Mouse (Mus musculus): ENCODE data around the gene A630095N17Rik. TPM values are rescaled to one million over a fixed set of nuclear protein-coding genes. Genes with fewer than 3 reads are reported as not detected.
A peak's percentile ranks its signal among the peaks of the same experiment; 100 is the strongest.

The A630095N17Rik gene
- total RNA-seq, 1 experiment: not detected

DNA sequence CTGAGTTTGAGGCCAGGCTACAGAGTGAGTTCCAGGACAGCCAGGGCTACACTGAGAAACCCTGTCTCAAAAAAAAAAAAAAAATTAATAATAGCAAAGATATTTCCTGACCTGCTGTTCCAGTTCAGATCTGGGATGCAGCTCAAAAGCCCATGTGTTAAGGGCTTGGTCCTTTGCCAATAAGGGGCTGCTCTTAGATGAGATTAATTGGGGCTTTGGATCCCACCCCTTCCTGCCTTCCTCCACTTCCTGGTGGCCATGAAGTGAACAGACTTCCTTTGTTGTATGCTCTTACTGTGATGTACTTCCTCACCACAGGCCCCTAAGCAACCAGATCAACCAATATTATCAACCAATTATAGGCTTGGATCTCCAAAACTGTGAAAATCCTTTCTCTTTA is 44.8 kb downstream of the A630095N17Rik start:
- in situ Hi-C loops (cut with MboI; ENCODE audit: low sequenced_read_pairs in 2 of 2, unreplicated experiment in 2 of 2): no loop called here
- TF ChIP-seq ZC3H11A (IDR thresholded peaks at IDR 0.05; ENCODE audit: borderline replicate concordance, low read depth, low read length) (no peak), MAFK (IDR thresholded peaks at IDR 0.05; ENCODE audit: insufficient read depth, low read depth, low read length) (no peak), ZNF384 (IDR thresholded peaks at IDR 0.05; ENCODE audit: low read depth, low read length) (no peak), CHD2 (IDR thresholded peaks at IDR 0.05; ENCODE audit: low read depth, low read length) (no peak), HCFC1 (IDR thresholded peaks at IDR 0.05; ENCODE audit: borderline replicate concordance, insufficient read depth, low read length) (no peak)
- H3K36me3 ChIP-seq (ENCODE audit: control insufficient read depth, insufficient read depth, low read length, poor library complexity, severe bottlenecking): peaks cover 3% of the 10 kb centered on the region; the same call in 1 of the 2 replicates

GRCm38 (mm10) chr1:75185495-75185894 is 46.4 kb downstream of the A630095N17Rik start:
- H3K4me3 ChIP-seq (ENCODE audit: insufficient read depth in 1 of 2, low read depth in 1 of 2, low read length in 2 of 2, poor library complexity in 1 of 2, severe bottlenecking in 1 of 2): peak overlapping the region in 1 of 2 experiments; percentile 6; a peak in 2 of 4 replicates
- no peak for TF ChIP-seq CHD2 (IDR thresholded peaks at IDR 0.05; ENCODE audit: low read depth, low read length)
- TF ChIP-seq MAFK (IDR thresholded peaks at IDR 0.05; ENCODE audit: insufficient read depth, low read depth, low read length): no peak
- no peak for TF ChIP-seq HCFC1 (IDR thresholded peaks at IDR 0.05; ENCODE audit: borderline replicate concordance, insufficient read depth, low read length)
- no peak for TF ChIP-seq ZC3H11A (IDR thresholded peaks at IDR 0.05; ENCODE audit: borderline replicate concordance, low read depth, low read length)
- no peak for TF ChIP-seq ZNF384 (IDR thresholded peaks at IDR 0.05; ENCODE audit: low read depth, low read length)

More for the DNA sequence above, 44.8 kb downstream of the A630095N17Rik start:
- no peak for DNase-seq (ENCODE audit: low read depth, low spot score)
- H3K4me1 ChIP-seq (ENCODE audit: control insufficient read depth in 2 of 2, insufficient read depth in 2 of 2, low read length in 2 of 2, poor library complexity in 1 of 2): 0 out of 4 replicates have a peak, but pooled peaks cover 0 to 2% of the 10 kb centered on the region in 2 experiments
- no peaks in the 10 kb centered on the region for H3K9me3 ChIP-seq (ENCODE audit: control insufficient read depth, insufficient read depth, low read depth, low read length)
- no peak overlapping the region for H3K9ac ChIP-seq (ENCODE audit: insufficient read depth, low read depth, low read length, poor library complexity, severe bottlenecking)
- H3K4me3 ChIP-seq (ENCODE audit: insufficient read depth in 1 of 2, low read depth in 1 of 2, low read length in 2 of 2, poor library complexity in 1 of 2, severe bottlenecking in 1 of 2): no peak overlapping the region
- no peak overlapping the region for H3K27ac ChIP-seq (ENCODE audit: insufficient read depth, low read depth, low read length, poor library complexity, severe bottlenecking)

GRCm38 (mm10) chr1:75182160-75182559 is 49.7 kb downstream of the A630095N17Rik start:
- Histone ChIP-seq H3K4me3 (ENCODE audit: insufficient read depth in 1 of 2, low read depth in 1 of 2, low read length in 2 of 2, poor library complexity in 1 of 2, severe bottlenecking in 1 of 2) (no peak overlapping the region), H3K9ac (ENCODE audit: insufficient read depth, low read depth, low read length, poor library complexity, severe bottlenecking) (no peak overlapping the region)

More at GRCm38 (mm10) chr1:75185495-75185894, 46.4 kb downstream of the A630095N17Rik start:
- Histone ChIP-seq H3K36me3 (ENCODE audit: control insufficient read depth, insufficient read depth, low read length, poor library complexity, severe bottlenecking) (peaks cover 3% of the 10 kb centered on the region; the same call in 1 of the 2 replicates), H3K9me3 (ENCODE audit: control insufficient read depth, insufficient read depth, low read depth, low read length) (no peaks in the 10 kb centered on the region), H3K4me1 (ENCODE audit: control insufficient read depth in 2 of 2, insufficient read depth in 2 of 2, low read length in 2 of 2, poor library complexity in 1 of 2) (peaks cover 2 to 4% of the 10 kb centered on the region in 2 experiments; a peak in 2 of 4 replicates), H3K27ac (ENCODE audit: insufficient read depth, low read depth, low read length, poor library complexity, severe bottlenecking) (no peak overlapping the region), H3K9ac (ENCODE audit: insufficient read depth, low read depth, low read length, poor library complexity, severe bottlenecking) (no peak overlapping the region)
- in situ Hi-C loops (cut with MboI; ENCODE audit: low sequenced_read_pairs in 2 of 2, unreplicated experiment in 2 of 2): no loop called here
- no peak for DNase-seq (ENCODE audit: low read depth, low spot score)

GRCm38 (mm10) chr1:75181377-75181870 is 50.5 kb downstream of the A630095N17Rik start:
- Histone ChIP-seq H3K9me3 (ENCODE audit: control insufficient read depth, insufficient read depth, low read depth, low read length) (no peaks in the 10 kb centered on the region), H3K4me1 (ENCODE audit: control insufficient read depth in 2 of 2, insufficient read depth in 2 of 2, low read length in 2 of 2, poor library complexity in 1 of 2) (peaks cover 4 to 5% of the 10 kb centered on the region in 2 experiments; a peak in 2 of 4 replicates), H3K4me3 (ENCODE audit: insufficient read depth in 1 of 2, low read depth in 1 of 2, low read length in 2 of 2, poor library complexity in 1 of 2, severe bottlenecking in 1 of 2) (no peak overlapping the region), H3K36me3 (ENCODE audit: control insufficient read depth, insufficient read depth, low read length, poor library complexity, severe bottlenecking) (peaks cover 4% of the 10 kb centered on the region; the same call in 1 of the 2 replicates), H3K27ac (ENCODE audit: insufficient read depth, low read depth, low read length, poor library complexity, severe bottlenecking) (no peak overlapping the region), H3K9ac (ENCODE audit: insufficient read depth, low read depth, low read length, poor library complexity, severe bottlenecking) (no peak overlapping the region)
- no peak for TF ChIP-seq CHD2 (IDR thresholded peaks at IDR 0.05; ENCODE audit: low read depth, low read length)
- TF ChIP-seq ZC3H11A (IDR thresholded peaks at IDR 0.05; ENCODE audit: borderline replicate concordance, low read depth, low read length): no peak
- no peak for TF ChIP-seq MAFK (IDR thresholded peaks at IDR 0.05; ENCODE audit: insufficient read depth, low read depth, low read length)
- TF ChIP-seq ZNF384 (IDR thresholded peaks at IDR 0.05; ENCODE audit: low read depth, low read length): no peak
- no peak for TF ChIP-seq HCFC1 (IDR thresholded peaks at IDR 0.05; ENCODE audit: borderline replicate concordance, insufficient read depth, low read length)
- in situ Hi-C loops (cut with MboI; ENCODE audit: low sequenced_read_pairs in 2 of 2, unreplicated experiment in 2 of 2): no loop called here
- no peak for DNase-seq (ENCODE audit: low read depth, low spot score)

More at GRCm38 (mm10) chr1:75182160-75182559, 49.7 kb downstream of the A630095N17Rik start:
- peaks cover 3% of the 10 kb centered on the region; the same call in 1 of the 2 replicates for H3K36me3 ChIP-seq (ENCODE audit: control insufficient read depth, insufficient read depth, low read length, poor library complexity, severe bottlenecking)
- H3K27ac ChIP-seq (ENCODE audit: insufficient read depth, low read depth, low read length, poor library complexity, severe bottlenecking): no peak overlapping the region
- H3K4me1 ChIP-seq (ENCODE audit: control insufficient read depth in 2 of 2, insufficient read depth in 2 of 2, low read length in 2 of 2, poor library complexity in 1 of 2): peaks cover 4 to 5% of the 10 kb centered on the region in 2 experiments; a peak in 2 of 4 replicates
- TF ChIP-seq ZNF384 (IDR thresholded peaks at IDR 0.05; ENCODE audit: low read depth, low read length) (peak; percentile 95), ZC3H11A (IDR thresholded peaks at IDR 0.05; ENCODE audit: borderline replicate concordance, low read depth, low read length) (no peak)
- no peaks in the 10 kb centered on the region for H3K9me3 ChIP-seq (ENCODE audit: control insufficient read depth, insufficient read depth, low read depth, low read length)
- no peak for DNase-seq (ENCODE audit: low read depth, low spot score)
- in situ Hi-C loops (cut with MboI; ENCODE audit: low sequenced_read_pairs in 2 of 2, unreplicated experiment in 2 of 2): no loop called here

All from ES-E14 (cell line).